Mouse (Mus musculus): ENCODE data around the gene Ptprk.

GRCm38 (mm10) chr10:28379752-28380488 is 305.3 kb downstream of the Ptprk start:
- TF ChIP-seq CTCF (IDR thresholded peaks at IDR 0.05) (no peak), POLR2A (IDR thresholded peaks at IDR 0.05; ENCODE audit: insufficient read depth, low read depth, low read length) (no peak)
